Mouse (Mus musculus) midbrain, embryonic 14.5 days (tissue): Measurements from ENCODE around the gene Oas1c. TPM values are rescaled to one million over a fixed set of nuclear protein-coding genes. Genes with fewer than 3 reads are reported as not detected.

Experiments used
- ATAC-seq: fragments of 200-750 bp; cut with Nextera tagmentation; 2 replicates; pipeline ENCODE4 v1.8.0; 2017; ENCODE audit warnings: moderate number of reproducible peaks, moderate library complexity; ENCODE audit not compliant: low FRiP score, low TSS enrichment
- DNase-seq: peaks from one replicate; pipeline ENCODE4 v3.0.0-alpha.2; 2015
- H3K27ac ChIP-seq: fragments of 300-500 bp; sonication (generic); replicated peaks from 2 replicates; pipeline ENCODE4 v1.5.1; 2014; ENCODE audit warnings: mild to moderate bottlenecking, low read depth, low read length, moderate library complexity
- H3K27me3 ChIP-seq: fragments of 300-500 bp; sonication (generic); 2 replicates; pipeline ENCODE4 v1.6.1; 2014; ENCODE audit warnings: low read length, control low read depth, mixed read lengths; ENCODE audit not compliant: control insufficient read depth, insufficient read depth
- H3K36me3 ChIP-seq: fragments of 300-500 bp; sonication (generic); 2 replicates; pipeline ENCODE4 v1.6.1; 2014; ENCODE audit warnings: low read length, control low read depth; ENCODE audit not compliant: control insufficient read depth, insufficient read depth
- H3K4me1 ChIP-seq: fragments of 300-500 bp; sonication (generic); 2 replicates; pipeline ENCODE4 v1.6.1; 2014; ENCODE audit warnings: mild to moderate bottlenecking, antibody characterized with exemption, low read length, control low read depth; ENCODE audit not compliant: control insufficient read depth, insufficient read depth
- H3K4me2 ChIP-seq: fragments of 300-500 bp; sonication (generic); 2 replicates; pipeline ENCODE4 v1.6.1; 2014; ENCODE audit warnings: mild to moderate bottlenecking, low read length, moderate library complexity
- H3K4me3 ChIP-seq: fragments of 300-500 bp; sonication (generic); replicated peaks from 2 replicates; pipeline ENCODE4 v1.5.1; 2014; ENCODE audit warnings: low read depth, low read length
- H3K9ac ChIP-seq: fragments of 300-500 bp; sonication (generic); replicated peaks from 2 replicates; pipeline ENCODE4 v1.6.1; 2014; ENCODE audit warnings: mild to moderate bottlenecking, low read length, moderate library complexity
- H3K9me3 ChIP-seq: fragments of 300-500 bp; sonication (generic); 2 replicates; pipeline ENCODE4 v1.6.1; 2016; ENCODE audit warnings: low read length, control low read depth, mixed read lengths; ENCODE audit not compliant: control insufficient read depth
- WGBS: fragments of 180-500 bp; shearing (Covaris S2); extraction: QIAGEN DNeasy Blood & Tissue Kit; methylation state at CpG from one replicate; pipeline ENCODE4 v1.1.7; 2014; 5-methylcytosine and 5-hydroxymethylcytosine counted together
- polyA plus RNA-seq: library from polyadenylated mRNA; unstranded; fragments of >200 nt; fragmentation: Nextera tagmentation; extraction: Ambion mirVana; gene quantifications from 2 replicates; pipeline ENCODE4 v1.2.1, GENCODE M21; 2014

The Oas1c gene
- polyA plus RNA-seq = 0.22 and 0.36 TPM in 2 replicates

DNA sequence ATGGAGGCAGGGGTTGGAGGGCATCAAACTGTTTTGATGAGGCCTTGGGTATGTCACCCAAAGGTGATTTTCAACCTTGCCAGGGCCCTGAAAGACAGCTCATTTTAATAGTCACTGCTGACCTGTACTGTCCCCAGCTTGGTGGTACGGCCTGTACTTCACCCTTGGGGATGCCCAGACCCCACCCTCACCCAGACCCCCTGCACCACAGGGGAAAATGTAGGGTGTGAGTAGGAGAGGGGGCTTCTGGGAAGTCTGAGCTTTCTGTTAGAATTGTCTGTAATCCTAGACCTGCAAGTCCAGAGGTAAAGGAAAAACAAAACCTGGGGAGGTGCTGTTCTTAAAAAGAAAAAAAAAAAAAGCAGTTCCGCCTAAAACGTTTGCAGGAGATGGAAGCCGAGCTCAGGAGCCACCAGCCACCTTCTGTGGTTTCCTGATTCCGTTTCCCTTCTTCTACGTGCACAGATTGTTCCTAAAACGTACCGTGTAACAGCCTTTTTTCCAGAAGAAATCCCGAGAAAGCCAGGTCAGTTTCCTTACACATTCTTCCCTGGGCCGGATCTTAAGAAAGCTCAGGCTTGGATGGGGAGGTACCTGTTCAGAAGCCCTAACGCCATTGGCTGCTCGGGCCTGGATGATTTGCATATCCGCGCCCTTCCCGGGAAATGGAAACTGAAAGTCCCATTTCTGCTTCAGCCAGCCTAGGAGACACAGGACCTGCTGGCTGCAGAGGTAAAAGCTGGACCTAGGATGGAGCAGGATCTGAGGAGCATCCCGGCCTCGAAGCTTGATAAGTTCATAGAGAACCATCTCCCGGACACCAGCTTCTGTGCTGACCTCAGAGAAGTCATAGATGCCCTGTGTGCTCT lies at the start of gene Oas1c:
Oas1c (minus strand) TSS at position 564 of the 869 bp plus-strand sequence.
- Histone ChIP-seq H3K27ac (peak within 1 kb of the TSS; percentile 70), H3K9me3 (no peaks in the 10 kb centered on the region), H3K27me3 (no peaks in the 10 kb centered on the region), H3K36me3 (no peaks in the 10 kb centered on the region), H3K4me1 (peaks cover 3% of the 10 kb centered on the region; the same call in 1 of the 2 replicates), H3K4me2 (peak within 1 kb of the TSS; percentile 52), H3K9ac (peak within 1 kb of the TSS; percentile 46; the same call in 1 of the 2 replicates), H3K4me3 (peak within 1 kb of the TSS; percentile 15)
- ATAC-seq = peak; percentile 53; the same call in 1 of the 2 replicates
- WGBS = 7% methylated on average over 18 of the region's 18 CpGs
- DNase-seq = peak; percentile 90

DNA sequence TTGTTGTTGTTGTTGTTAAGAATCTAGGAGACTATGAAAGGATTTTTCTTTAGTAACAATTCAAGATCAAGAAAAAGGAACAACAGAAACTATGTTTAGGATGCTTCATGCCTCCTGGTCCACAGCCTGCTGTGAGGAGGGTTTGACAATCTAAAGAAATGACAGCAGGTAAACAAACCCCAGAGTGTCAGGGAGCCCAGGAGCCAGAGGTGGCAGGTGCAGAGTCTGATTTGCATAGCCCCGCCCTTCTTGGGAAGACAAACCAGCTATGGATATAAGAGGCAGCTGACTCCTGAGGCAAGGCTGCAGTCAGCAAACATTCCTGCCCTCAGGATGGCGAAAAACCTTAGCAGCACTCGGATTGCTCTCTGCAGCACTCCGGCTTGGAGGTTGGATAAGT lies 48.8 kb upstream of the Oas1c start, which contains the start of gene Oas1h:
Oas1h (plus strand) TSS at position 301 of the 400 bp plus-strand sequence.
- Histone ChIP-seq H3K4me2 (no peak within 1 kb of the TSS), H3K9me3 (no peaks in the 10 kb centered on the region), H3K36me3 (no peaks in the 10 kb centered on the region), H3K4me3 (no peak within 1 kb of the TSS), H3K27ac (no peak within 1 kb of the TSS), H3K27me3 (no peaks in the 10 kb centered on the region), H3K4me1 (no peaks in the 10 kb centered on the region), H3K9ac (no peak within 1 kb of the TSS)
- no peak for DNase-seq
- 58% methylated on average over 4 of the region's 4 CpGs for WGBS
- ATAC-seq = no peak

DNA sequence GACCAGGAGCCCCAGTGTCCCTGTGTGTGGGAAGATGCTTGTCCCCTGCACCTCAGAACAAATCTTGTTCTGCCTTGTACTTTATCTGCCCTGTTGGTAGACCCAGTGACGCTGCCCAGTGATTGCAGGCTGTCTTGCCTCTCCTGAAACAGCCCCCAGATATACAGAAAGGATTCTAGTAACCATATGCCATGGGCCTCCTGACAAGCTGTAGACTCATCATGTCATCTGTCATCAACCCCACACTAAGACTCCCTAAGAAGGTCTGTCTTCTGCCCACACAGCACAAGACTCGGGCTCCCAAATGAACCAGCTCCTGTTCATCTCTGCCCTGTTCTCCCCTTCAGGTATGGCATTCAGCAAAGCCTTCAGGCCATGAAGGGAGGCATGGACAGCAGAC lies 46.9 kb upstream of the Oas1c start:
- Histone ChIP-seq H3K9me3 (peaks cover 6% of the 10 kb centered on the region; the same call in 1 of the 2 replicates), H3K36me3 (no peaks in the 10 kb centered on the region), H3K27ac (no peak overlapping the region), H3K4me1 (no peaks in the 10 kb centered on the region), H3K9ac (no peak overlapping the region), H3K4me2 (no peak overlapping the region), H3K4me3 (no peak overlapping the region), H3K27me3 (no peaks in the 10 kb centered on the region)
- no peak for ATAC-seq
- no peak for DNase-seq
- 82% methylated on average over 2 of the region's 2 CpGs for WGBS

DNA sequence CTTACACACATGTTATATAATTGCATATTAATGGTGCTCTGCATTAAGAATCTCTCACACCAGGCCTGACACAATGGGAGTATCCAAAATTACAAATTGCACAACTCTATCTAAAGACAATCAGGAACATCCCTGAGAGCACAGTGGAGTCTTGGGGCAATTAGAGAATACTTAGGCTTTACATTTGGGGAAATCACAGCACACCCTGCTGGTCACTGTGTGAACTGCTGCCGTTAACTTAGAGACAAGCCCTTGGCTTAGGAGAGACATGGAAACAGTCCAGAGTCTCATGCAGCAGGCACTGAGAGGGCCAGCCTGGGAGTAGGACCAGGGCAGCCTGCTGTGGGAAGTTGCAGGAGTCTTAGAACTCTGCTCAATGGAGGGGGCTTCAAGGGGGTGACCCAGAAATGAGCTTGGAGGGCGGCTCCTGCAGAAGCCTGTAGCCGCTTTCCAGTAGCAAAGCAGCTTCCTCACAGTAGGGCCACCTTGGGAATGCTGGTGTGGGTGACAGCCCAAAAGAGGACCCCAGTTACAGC lies 37.4 kb upstream of the Oas1c start:
- Histone ChIP-seq H3K4me3 (no peak overlapping the region), H3K4me1 (no peaks in the 10 kb centered on the region), H3K27me3 (no peaks in the 10 kb centered on the region), H3K9ac (no peak overlapping the region), H3K4me2 (no peak overlapping the region), H3K27ac (no peak overlapping the region), H3K36me3 (no peaks in the 10 kb centered on the region), H3K9me3 (peaks cover 8% of the 10 kb centered on the region; the same call in 1 of the 2 replicates)
- no peak for ATAC-seq
- 67% methylated on average over 3 of the region's 3 CpGs for WGBS
- DNase-seq = peak; percentile 61

DNA sequence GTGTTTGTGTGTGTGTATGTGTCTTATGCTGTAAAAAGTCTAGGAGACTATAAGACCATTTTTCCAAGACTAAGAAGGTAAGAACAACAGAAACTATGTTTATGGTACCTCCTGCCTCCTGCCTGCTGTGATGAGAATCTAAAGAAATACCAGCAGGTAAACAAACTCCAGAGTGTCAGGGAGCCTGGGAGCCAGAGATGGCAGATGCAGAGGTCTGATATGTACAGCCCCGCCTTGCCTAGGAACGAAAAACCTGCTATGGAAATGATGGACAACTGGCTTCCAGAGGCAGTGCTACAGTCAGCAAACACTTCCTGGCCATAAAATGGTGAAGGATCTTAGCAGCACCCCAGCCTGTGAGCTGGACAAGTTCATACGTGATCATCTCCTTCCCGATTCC lies 34.8 kb upstream of the Oas1c start, which contains the start of gene Oas1f:
Oas1f (plus strand) TSS at position 301 of the 400 bp plus-strand sequence.
- no peak for DNase-seq
- no peaks in the 10 kb centered on the region for H3K4me1 ChIP-seq
- no peaks in the 10 kb centered on the region for H3K27me3 ChIP-seq
- H3K9me3 ChIP-seq = no peaks in the 10 kb centered on the region
- WGBS = 80% methylated on average over 4 of the region's 4 CpGs
- no peak within 1 kb of the TSS for H3K27ac ChIP-seq
- ATAC-seq = no peak
- no peak within 1 kb of the TSS for H3K4me2 ChIP-seq
- no peaks in the 10 kb centered on the region for H3K36me3 ChIP-seq
- no peak within 1 kb of the TSS for H3K9ac ChIP-seq
- no peak within 1 kb of the TSS for H3K4me3 ChIP-seq

DNA sequence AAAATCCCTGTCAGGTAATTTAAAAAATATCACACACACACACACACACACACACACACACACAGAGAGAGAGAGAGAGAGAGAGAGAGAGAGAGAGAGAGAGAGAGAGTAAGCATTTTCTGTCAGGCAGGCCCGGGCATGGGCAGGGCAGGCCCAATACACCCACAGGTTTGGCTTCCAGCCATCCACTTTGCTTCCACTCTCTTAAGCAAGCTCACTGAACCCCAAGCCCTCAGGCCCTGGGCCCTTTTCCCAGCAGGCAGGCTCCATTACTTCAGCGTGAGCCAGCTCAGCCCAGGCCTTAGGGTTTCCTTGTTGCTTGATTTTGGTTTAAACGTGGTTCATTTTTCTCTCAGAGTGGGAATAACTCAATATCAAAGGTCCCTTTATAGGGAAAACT lies 32.4 kb upstream of the Oas1c start:
- Histone ChIP-seq H3K9ac (no peak overlapping the region), H3K4me2 (no peak overlapping the region), H3K27ac (no peak overlapping the region), H3K36me3 (no peaks in the 10 kb centered on the region), H3K4me1 (no peaks in the 10 kb centered on the region), H3K27me3 (no peaks in the 10 kb centered on the region), H3K4me3 (no peak overlapping the region), H3K9me3 (no peaks in the 10 kb centered on the region)
- WGBS = 86% methylated on average over 3 of the region's 3 CpGs
- DNase-seq (peak; percentile 13), ATAC-seq (no peak)

DNA sequence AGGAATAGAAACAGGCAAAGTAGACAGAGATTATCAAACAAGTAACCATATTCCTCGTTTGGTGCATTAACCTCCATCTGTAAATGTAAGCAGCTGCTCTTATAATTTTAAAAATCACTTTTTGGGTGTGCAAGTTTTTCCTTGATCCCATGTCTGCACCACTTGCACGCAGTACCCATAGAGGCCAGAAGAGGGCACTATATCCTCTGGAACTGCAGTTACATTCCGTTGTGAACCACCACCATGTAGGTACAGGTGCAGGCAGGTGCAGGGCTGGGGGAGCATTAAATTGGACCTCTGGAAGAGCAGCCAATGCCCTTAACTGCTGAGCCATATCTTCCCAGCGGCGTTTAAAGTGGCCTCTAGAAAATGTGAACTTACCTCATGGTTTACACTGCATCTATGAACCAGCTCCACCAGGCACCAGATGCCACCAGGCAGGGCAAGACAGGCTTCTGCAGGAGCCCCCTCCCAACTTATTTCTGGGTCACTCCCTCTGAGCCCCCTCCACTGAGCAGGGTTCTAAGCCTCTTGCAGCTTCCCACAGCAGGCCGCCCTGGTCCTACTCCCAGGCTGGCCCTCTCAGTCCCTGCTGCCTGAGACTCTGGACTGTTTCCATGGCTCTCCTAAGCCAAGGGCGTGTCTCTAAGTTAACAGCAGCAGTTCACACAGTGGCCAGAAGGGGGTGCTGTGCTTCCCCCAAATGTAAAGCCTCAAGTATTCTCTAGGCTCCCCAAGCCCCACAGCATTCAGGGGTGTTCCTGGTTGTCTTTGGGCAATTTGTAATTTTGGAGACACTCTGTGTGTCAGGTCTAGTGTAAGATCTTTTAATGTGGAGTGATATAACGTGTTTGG lies 24.6 kb upstream of the Oas1c start:
- Histone ChIP-seq H3K27me3 (no peaks in the 10 kb centered on the region), H3K4me1 (0 out of 2 replicates have a peak, but pooled peaks cover 5% of the 10 kb centered on the region), H3K4me3 (no peak overlapping the region), H3K4me2 (no peak overlapping the region), H3K36me3 (no peaks in the 10 kb centered on the region), H3K27ac (no peak overlapping the region), H3K9ac (no peak overlapping the region), H3K9me3 (no peaks in the 10 kb centered on the region)
- 7% methylated on average over 8 of the region's 8 CpGs for WGBS
- no peak for ATAC-seq
- peak; percentile 65 for DNase-seq
